Mouse (Mus musculus) lung, embryonic 16.5 days (tissue): ENCODE results near the gene Fbxo47. TPM values are rescaled to one million over a fixed set of nuclear protein-coding genes. Genes with fewer than 3 reads are reported as not detected.
"Not testable (repeated sequence)": the region's sequence is repeated elsewhere in the genome, so short reads cannot be mapped to it uniquely, and the experiment has no call there.

ENCODE experiments used
- ATAC-seq: fragments of 200-750 bp; cut with Nextera tagmentation; 2 replicates; pipeline ENCODE4 v1.8.0; 2017; ENCODE audit warnings: low read depth, mild to moderate bottlenecking, moderate library complexity
- H3K27ac ChIP-seq: fragments of 300-500 bp; sonication (generic); 2 replicates; pipeline ENCODE4 v1.5.1; 2014; ENCODE audit warnings: mild to moderate bottlenecking, control low read depth, low read length
- H3K27me3 ChIP-seq: fragments of 300-500 bp; sonication (generic); 2 replicates; pipeline ENCODE4 v1.6.1; 2014; ENCODE audit warnings: low read depth, low read length, mixed read lengths; ENCODE audit not compliant: control insufficient read depth, insufficient read depth
- H3K36me3 ChIP-seq: fragments of 300-500 bp; sonication (generic); 2 replicates; pipeline ENCODE4 v1.6.1; 2014; ENCODE audit warnings: low read length; ENCODE audit not compliant: control insufficient read depth, insufficient read depth
- H3K4me1 ChIP-seq: fragments of 300-500 bp; sonication (generic); replicated peaks from 2 replicates; pipeline ENCODE4 v1.6.1; 2014; ENCODE audit warnings: low read length, mixed read lengths; ENCODE audit not compliant: control insufficient read depth, insufficient read depth
- H3K4me2 ChIP-seq: fragments of 300-500 bp; sonication (generic); 2 replicates; pipeline ENCODE4 v1.6.1; 2014; ENCODE audit warnings: low read depth, low read length, control low read depth
- H3K4me3 ChIP-seq: fragments of 300-500 bp; sonication (generic); 2 replicates; pipeline ENCODE4 v1.5.1; 2014; ENCODE audit warnings: mild to moderate bottlenecking, low read length, control low read depth
- H3K9ac ChIP-seq: fragments of 300-500 bp; sonication (generic); 2 replicates; pipeline ENCODE4 v1.6.1; 2014; ENCODE audit warnings: low read length, control low read depth
- H3K9me3 ChIP-seq: fragments of 300-500 bp; sonication (generic); 2 replicates; pipeline ENCODE4 v1.6.1; 2016; ENCODE audit warnings: low read length; ENCODE audit not compliant: control insufficient read depth
- WGBS: fragments of 180-500 bp; shearing (Covaris S2); extraction: QIAGEN DNeasy Blood & Tissue Kit; methylation state at CpG from one replicate; pipeline ENCODE4 v1.1.7; 2014; 5-methylcytosine and 5-hydroxymethylcytosine counted together
- polyA plus RNA-seq: library from polyadenylated mRNA; unstranded; fragments of >200 nt; fragmentation: Nextera tagmentation; extraction: Ambion mirVana; gene quantifications from 2 replicates; pipeline ENCODE4 v1.2.1, GENCODE M21; 2015

The Fbxo47 gene
- polyA plus RNA-seq, 1 experiment from 2014 or later = 0.36 TPM

DNA sequence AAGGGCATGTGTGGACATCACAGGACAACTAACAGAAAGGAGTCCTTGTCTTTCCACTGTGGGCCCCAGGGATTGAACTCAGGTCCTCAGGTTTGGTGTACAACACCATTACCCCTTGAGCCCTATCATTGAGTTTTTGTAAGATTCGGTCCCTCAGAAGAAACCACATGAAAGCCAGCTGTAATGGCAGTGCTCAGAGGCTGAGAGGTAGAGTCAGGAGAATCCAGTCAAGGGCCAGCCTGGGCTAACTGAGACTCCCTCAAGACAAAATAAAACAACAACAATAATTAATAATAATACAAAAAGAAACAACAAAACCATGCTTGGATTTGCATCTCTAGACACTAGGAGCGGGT lies 43.8 kb downstream of the Fbxo47 start:
- peak overlapping the region; percentile 78 for H3K27ac ChIP-seq

DNA sequence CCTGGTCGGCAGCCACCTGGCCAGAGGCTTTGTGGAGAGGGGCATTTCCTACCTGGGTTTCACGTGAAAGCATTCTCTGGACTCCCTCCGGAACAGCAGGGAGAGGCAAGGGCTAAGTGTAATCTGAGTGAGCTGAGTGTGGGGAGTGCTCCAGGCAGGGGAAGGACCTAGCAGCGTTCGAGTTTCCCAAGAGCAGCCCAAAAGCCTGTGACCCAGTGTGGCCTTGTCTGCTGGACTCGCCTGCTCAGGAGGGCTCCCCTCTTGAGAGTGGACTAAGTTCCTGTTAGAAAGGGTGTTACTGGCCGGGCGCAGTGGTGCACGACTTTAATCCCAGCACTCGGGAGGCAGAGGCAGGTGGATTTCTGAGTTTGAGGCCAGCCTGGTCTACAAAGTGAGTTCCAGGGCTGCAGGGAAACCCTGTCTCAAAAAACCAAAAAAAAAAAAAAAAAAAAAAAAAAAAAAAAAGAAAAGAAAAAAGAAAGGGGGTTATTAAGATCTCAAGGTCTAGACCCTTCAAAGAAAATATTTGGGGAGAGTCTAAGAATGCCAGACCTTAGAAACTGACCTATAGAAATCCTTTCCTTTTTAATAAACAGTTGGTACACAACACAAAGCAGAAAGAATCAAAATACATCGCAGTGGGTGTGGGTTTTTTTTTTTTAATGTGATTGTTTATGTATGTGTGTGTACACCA lies 44.4 kb downstream of the Fbxo47 start:
- Histone ChIP-seq H3K27me3 (no peaks in the 10 kb centered on the region), H3K36me3 (peaks cover 18% of the 10 kb centered on the region), H3K9me3 (no peaks in the 10 kb centered on the region), H3K4me3 (no peak overlapping the region), H3K4me1 (peaks cover 13% of the 10 kb centered on the region), H3K9ac (0 out of 2 replicates have a peak overlapping the region, but pooled peaks have one; percentile 6), H3K27ac (peak overlapping the region; percentile 65), H3K4me2 (no peak overlapping the region)
- WGBS = 49% methylated on average over 11 of the region's 11 CpGs
- 0 out of 2 replicates have a peak, but pooled peaks have one; percentile 26 for ATAC-seq

More for the DNA sequence above, 43.8 kb downstream of the Fbxo47 start:
- Histone ChIP-seq H3K36me3 (peaks cover 13% of the 10 kb centered on the region), H3K9ac (no peak overlapping the region; the same call in 1 of the 2 replicates), H3K4me2 (peak overlapping the region; percentile 70), H3K4me3 (no peak overlapping the region), H3K27me3 (no peaks in the 10 kb centered on the region), H3K9me3 (no peaks in the 10 kb centered on the region), H3K4me1 (peaks cover 13% of the 10 kb centered on the region)
- ATAC-seq = no peak
- 64% methylated on average over 2 of the region's 2 CpGs for WGBS

DNA sequence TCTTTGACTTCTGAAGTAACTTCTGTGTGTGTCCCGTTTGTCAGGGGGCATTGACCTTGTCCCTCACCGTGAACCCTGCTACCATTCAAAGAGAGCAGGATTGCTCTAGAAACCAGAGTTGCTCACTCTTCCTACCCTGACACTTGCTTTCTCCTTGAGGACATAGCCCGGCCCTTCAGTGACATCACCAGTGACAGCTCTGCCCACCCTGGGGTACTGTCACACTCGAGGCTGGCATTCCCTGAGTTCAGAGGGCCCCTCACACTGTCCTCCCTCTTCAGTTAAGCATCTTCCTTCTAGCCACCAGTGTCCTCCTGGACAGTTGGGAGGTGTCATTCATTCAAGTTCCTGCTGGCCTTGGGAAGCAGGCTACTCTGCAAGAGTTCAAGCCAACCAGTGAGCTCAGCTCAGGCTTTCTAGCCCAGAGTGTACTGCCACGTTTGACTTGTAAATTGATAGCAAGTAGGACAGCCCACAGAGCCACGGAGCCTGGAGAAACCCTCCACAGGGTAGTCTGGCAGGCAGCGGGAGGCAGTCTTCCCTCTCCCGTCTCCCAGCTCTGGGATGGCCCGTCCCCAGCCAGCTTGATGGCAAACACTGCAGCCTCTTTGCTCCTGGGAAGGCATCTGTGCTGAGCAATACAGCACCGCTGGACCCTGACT lies 45.0 kb downstream of the Fbxo47 start:
- Histone ChIP-seq H3K4me1 (peaks cover 13% of the 10 kb centered on the region), H3K27ac (peak overlapping the region; percentile 65)

DNA sequence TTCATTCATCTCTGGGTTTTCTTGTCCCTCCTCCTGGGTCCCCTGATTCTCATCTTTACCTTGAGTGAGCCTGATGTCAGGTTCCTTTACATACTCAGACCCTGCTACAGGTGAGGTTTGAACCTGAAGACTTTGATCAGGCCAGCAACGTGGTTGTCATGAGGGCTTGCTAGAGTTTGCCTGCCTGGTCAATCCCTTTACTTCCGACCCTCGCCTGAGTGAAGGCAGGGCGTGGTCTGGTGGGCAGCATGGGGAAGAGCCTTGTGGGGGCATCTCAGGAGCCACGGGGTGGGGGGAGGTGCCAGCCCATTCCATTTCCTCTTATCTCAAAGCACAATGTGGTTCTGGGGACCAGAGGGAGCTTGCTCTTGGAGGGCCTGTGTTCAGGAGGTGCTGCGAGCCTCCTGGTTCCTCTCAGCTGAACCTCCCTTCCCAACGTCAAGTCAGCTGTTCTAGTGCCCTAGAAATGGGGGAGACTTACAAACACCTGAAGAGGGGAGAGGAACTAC lies 46.3 kb downstream of the Fbxo47 start:
- Histone ChIP-seq H3K4me2 (no peak overlapping the region), H3K27ac (no peak overlapping the region), H3K9me3 (no peaks in the 10 kb centered on the region), H3K36me3 (peaks cover 25% of the 10 kb centered on the region), H3K4me1 (peaks cover 13% of the 10 kb centered on the region), H3K9ac (no peak overlapping the region), H3K27me3 (no peaks in the 10 kb centered on the region), H3K4me3 (no peak overlapping the region)
- 67% methylated on average over 7 of the region's 7 CpGs for WGBS
- no peak for ATAC-seq

More for the DNA sequence above, 45.0 kb downstream of the Fbxo47 start:
- 40% methylated on average over 10 of the region's 10 CpGs for WGBS
- Histone ChIP-seq H3K36me3 (peaks cover 24% of the 10 kb centered on the region), H3K4me2 (no peak overlapping the region), H3K9ac (0 out of 2 replicates have a peak overlapping the region, but pooled peaks have one; percentile 6), H3K27me3 (no peaks in the 10 kb centered on the region), H3K9me3 (no peaks in the 10 kb centered on the region), H3K4me3 (no peak overlapping the region)
- no peak for ATAC-seq

DNA sequence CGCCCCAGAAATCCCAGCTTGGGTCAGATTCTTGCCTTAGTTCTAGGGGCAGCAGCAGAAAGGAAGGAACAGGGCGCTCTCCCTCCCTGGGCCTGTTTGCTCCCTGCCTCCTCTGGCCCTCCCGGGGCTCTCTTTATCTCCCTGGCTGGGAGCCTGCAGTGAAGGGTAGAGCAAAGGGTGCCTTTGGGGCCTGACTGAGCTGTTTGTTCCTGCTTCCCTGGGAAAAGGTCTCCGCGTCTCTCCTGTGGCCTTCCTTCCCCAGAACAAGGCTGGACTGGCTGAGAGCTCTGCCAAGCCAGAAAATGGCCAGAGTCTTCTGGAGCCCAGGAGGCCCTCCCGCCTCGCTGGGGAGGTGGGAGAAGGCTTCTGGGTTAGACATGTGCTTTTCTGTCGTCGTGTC lies 46.9 kb downstream of the Fbxo47 start:
- not testable (repeated sequence) for H3K27ac ChIP-seq, H3K4me2 ChIP-seq, H3K9me3 ChIP-seq, ATAC-seq, H3K27me3 ChIP-seq, H3K9ac ChIP-seq, H3K4me3 ChIP-seq
- Histone ChIP-seq H3K4me1 (peaks cover 13% of the 10 kb centered on the region), H3K36me3 (peaks cover 28% of the 10 kb centered on the region)
- WGBS = 69% methylated on average over 9 of the region's 9 CpGs

DNA sequence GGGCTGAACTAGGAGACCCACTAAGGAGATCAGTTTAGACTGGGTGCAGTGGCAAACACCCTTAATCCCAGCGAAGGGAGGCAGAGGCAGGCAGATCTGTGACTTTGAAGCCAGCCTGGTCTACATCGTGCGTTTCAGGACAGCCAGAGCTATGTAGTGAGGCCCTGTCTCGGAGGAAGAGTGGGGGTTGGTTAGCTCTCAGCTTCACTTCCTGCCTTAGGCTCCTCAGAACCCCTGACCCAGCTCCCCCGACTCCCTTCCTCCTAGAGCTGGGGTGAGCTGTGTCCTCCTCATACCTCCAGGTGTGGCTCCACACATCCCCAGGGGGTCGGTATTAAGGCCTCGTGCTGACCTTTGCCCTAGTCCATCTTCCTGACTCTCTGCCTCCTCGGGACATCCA lies 47.4 kb downstream of the Fbxo47 start:
- ATAC-seq = no peak
- Histone ChIP-seq H3K4me1 (peaks cover 11% of the 10 kb centered on the region), H3K4me2 (no peak overlapping the region), H3K36me3 (peaks cover 28% of the 10 kb centered on the region), H3K27ac (no peak overlapping the region), H3K9ac (no peak overlapping the region), H3K9me3 (no peaks in the 10 kb centered on the region), H3K27me3 (no peaks in the 10 kb centered on the region), H3K4me3 (no peak overlapping the region)
- 51% methylated on average over 8 of the region's 8 CpGs for WGBS

DNA sequence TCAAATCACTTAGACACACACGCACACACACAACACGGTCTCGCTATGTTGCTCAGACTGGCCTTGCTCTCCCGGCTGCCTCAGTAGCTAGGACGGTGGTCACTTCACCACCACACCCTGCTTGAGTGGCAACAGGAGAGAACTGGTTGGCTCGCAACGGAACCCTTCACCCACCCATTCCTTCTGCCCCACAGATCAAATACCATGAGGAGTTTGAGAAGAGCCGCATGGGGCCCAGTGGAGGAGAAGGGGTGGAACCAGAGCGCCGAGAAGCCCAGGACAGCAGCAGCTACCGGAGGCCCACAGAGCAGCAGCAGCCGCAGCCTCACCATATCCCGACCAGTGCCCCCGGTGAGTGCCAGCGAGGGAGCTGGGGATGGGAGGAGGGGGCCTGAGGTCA lies 50.6 kb downstream of the Fbxo47 start:
- no peaks in the 10 kb centered on the region for H3K27me3 ChIP-seq
- no peaks in the 10 kb centered on the region; the same call in 1 of the 2 replicates for H3K4me1 ChIP-seq
- H3K4me2 ChIP-seq = no peak overlapping the region
- no peak overlapping the region for H3K4me3 ChIP-seq
- 0 out of 2 replicates have a peak overlapping the region, but pooled peaks have one; percentile 12 for H3K9ac ChIP-seq
- ATAC-seq = peak; percentile 74
- peaks cover 35% of the 10 kb centered on the region for H3K36me3 ChIP-seq
- H3K27ac ChIP-seq = 0 out of 2 replicates have a peak overlapping the region, but pooled peaks have one; percentile 21
- 53% methylated on average over 15 of the region's 15 CpGs for WGBS
- no peaks in the 10 kb centered on the region for H3K9me3 ChIP-seq

DNA sequence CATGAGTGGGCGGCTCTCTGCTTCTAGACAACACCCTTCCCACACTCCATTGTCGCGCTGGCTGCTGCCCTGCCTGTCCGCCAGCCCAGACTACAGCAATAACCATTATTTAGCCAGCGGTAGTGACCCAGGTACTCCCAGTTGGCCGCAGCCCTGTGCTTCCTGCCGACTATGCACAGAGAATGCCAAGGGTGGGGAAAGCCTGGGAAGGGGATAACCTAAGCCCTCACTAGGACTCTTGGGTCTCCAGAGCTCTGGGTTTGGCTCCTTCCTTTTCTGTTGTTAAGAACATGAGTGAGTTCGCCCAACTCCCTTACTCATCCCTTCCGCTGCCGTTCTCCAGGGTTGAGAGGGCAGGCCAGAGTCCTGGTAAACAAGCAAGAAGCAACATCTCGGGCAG lies 52.0 kb downstream of the Fbxo47 start:
- peaks cover 35% of the 10 kb centered on the region for H3K36me3 ChIP-seq
- WGBS = 78% methylated on average over 11 of the region's 11 CpGs
- H3K9me3 ChIP-seq = no peaks in the 10 kb centered on the region
- no peak overlapping the region for H3K4me2 ChIP-seq
- no peak for ATAC-seq
- H3K27ac ChIP-seq = no peak overlapping the region
- H3K4me3 ChIP-seq = no peak overlapping the region
- H3K27me3 ChIP-seq = no peaks in the 10 kb centered on the region
- H3K4me1 ChIP-seq = no peaks in the 10 kb centered on the region; the same call in 1 of the 2 replicates
- no peak overlapping the region for H3K9ac ChIP-seq

DNA sequence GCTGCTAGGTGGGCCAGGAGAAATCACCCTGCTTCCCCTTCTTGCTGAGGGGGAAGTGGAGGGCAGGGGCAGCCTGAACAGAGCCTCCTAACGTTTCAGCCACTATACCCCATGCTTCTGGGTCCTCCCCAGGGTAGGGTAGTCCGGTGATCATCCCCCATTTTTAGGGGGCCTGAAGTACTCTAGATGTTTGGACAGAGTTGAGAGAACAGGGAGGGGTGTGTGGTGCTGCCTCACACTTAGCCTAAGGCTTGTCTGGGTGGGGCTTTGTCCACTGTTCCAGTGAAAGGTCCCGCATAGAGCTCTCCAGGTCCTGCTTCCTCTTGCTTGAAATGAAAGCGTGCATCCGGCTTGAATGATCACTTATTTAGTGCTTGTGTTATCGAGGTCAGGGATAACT lies 53.5 kb downstream of the Fbxo47 start:
- WGBS = 61% methylated on average over 6 of the region's 6 CpGs
- no peak overlapping the region for H3K27ac ChIP-seq

More for the DNA sequence above, 53.5 kb downstream of the Fbxo47 start:
- Histone ChIP-seq H3K9me3 (no peaks in the 10 kb centered on the region), H3K27me3 (no peaks in the 10 kb centered on the region), H3K36me3 (peaks cover 33% of the 10 kb centered on the region), H3K4me3 (no peak overlapping the region), H3K4me1 (no peaks in the 10 kb centered on the region; the same call in 1 of the 2 replicates), H3K9ac (no peak overlapping the region), H3K4me2 (no peak overlapping the region)
- ATAC-seq = no peak
